Mouse (Mus musculus): ENCODE data around the gene Abhd15.

Gene Abhd15

DNA sequence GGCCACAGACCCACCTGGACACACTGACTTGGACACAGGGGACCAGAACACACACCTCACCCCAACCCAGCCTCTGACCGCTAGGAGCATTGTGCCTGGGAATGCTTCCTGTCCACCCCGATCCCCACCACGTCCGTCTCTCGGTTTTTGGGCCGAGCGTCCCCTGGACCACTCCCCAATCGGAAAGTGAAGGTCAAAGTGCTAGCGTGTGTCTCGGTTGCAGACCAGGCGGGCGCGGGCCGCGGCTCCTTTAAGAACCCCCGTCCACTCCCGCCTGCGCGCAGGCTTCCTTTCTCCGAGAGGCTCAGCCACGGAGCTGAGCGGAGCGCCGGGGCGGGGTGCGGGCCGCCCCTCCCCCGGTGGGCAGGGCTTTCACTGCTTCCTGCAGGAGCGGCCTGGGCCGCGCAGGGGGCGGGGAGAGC is 22.0 kb upstream of the Abhd15 start:
- in situ Hi-C loops (cut with MboI, MseI): loop anchor here in 1 of 2 experiments (5.0 to 10.0 kb wide), 2 partner anchors 114 to 1042 kb away; partner anchors contain the start of genes Ift20, Taok1 and Tnfaip1

DNA sequence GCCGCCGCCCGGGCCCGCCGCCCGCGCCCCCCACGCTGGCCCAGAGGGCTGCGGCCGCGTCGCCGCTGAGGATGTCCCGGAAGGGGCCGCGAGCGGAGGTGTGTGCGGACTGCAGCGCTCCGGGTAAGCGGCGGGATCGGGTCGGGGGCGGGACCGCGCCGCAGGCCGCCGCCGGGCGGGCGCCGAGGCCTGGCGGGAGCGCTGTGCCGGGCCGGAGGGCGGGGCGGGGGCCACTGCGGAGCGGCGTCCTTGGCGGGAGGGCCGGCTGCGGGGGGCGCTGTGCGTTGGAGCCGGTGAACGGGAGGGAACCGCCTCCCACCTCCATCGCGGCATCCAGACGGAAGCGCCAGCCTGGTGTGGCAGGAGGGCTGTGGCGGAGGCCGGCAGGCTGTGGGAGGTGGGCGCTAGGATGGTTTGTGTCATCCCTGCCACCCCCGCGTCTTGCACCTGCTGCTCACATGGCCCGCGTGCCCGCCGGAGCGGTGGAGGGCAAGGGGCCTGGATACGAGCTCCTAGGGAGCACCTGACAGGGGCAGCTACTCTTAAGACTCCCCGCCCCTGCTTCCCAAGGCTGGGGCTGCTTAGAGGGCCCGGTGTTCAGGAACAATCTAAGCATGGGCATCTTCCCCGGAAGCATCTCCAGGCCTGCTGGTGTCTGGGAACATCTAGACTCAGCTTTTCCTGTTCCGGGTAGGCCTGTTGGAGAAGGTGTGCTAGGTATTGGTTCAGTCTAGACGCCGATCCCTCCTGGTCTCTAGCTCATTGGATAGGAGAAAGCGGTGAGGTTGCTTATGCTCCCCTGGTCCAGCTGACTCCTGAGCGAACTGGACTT is 21.2 kb upstream of the Abhd15 start, which contains the start of gene Git1:
TSS of gene Git1 (plus strand) at position 51 of the 832 bp plus-strand sequence.
- in situ Hi-C loops (cut with MboI, MseI): loop anchor here in 1 of 2 experiments (5.0 to 10.0 kb wide), 2 partner anchors 114 to 1041 kb away; partner anchors contain the start of genes Ift20, Taok1 and Tnfaip1

GRCm38 (mm10) chr11:77494344-77494676 is 20.6 kb upstream of the Abhd15 start:
- in situ Hi-C loops (cut with MboI, MseI): loop anchor here in 1 of 2 experiments (5.0 to 10.0 kb wide), 2 partner anchors 113 to 1040 kb away; partner anchors contain the start of genes Ift20, Taok1 and Tnfaip1

DNA sequence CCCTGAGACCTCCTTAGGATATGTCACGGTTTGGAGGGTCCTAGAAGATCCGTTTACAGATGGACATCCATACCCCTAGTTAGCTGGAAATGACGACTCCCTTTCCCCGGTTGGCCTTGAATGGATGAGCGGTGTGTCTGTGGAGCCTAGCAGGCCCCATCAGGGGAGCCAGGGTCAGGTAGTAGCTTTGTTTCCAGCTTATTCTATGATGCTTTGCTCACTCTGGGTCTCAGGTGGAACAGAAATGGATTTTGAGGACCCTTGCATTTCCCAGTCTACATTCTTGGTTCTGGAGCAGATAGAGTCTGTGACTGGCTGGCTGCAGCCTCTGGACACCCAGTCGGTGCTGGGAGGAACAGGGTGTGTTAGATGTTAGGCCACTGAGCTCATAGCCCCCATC is 20.1 kb upstream of the Abhd15 start:
- in situ Hi-C loops (cut with MboI, MseI): loop anchor here in 1 of 2 experiments (5.0 to 10.0 kb wide), 2 partner anchors 113 to 1040 kb away; partner anchors contain the start of genes Ift20, Taok1 and Tnfaip1

DNA sequence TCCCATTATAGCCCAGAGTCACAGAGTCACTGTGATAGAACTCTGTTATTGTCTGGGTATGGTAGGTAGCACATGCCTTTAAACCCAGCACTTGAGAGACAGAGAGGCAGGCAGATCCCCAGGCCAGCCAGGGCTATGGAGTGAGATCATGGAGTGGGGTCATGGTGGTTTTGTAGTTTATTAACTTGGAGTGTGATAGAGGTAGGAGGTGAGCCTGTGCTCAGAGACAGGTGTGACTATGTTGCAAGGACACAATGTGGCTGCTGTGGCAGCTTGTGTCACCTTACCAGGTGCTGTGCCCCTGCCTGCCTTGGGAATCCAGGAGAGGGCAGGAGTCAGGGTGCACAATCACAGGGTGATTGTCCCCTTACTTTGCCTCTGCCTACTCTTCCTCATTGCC is 19.4 kb upstream of the Abhd15 start:
- in situ Hi-C loops (cut with MboI, MseI): loop anchor here in 1 of 2 experiments (10.0 kb wide), 1 partner anchor 1039 kb away; the partner anchor contains the start of genes Ift20 and Tnfaip1

DNA sequence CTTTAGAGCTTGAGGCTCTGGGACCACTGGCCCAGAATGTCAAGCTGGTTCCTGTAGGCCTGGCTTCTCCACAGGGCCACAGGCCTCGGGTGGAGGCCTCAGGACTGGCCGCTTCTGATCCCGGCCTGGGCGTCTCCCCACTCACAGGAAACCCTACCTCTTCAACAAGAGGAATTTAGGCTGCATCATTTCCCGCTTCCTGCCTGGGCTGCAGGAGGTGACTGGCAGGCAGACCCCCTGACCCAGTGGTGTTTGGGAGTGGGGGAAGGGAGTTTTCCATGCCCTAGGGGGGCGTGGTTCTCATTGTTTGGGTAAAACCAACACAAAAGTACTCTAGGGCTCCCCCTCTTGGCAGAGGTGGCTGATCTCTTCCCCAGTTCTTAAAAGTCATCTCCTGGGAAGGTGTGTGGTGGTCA is 17.6 kb upstream of the Abhd15 start:
- in situ Hi-C loops (cut with MboI, MseI): loop anchor here in 1 of 2 experiments (10.0 kb wide), 1 partner anchor 1037 kb away; the partner anchor contains the start of genes Ift20 and Tnfaip1

GRCm38 (mm10) chr11:77497851-77498250 is 17.1 kb upstream of the Abhd15 start:
- in situ Hi-C loops (cut with MboI, MseI): loop anchor here in 1 of 2 experiments (10.0 kb wide), 1 partner anchor 1037 kb away; the partner anchor contains the start of genes Ift20 and Tnfaip1

GRCm38 (mm10) chr11:77498261-77499139 is 16.4 kb upstream of the Abhd15 start:
- in situ Hi-C loops (cut with MboI, MseI): loop anchor here in 1 of 2 experiments (10.0 kb wide), 1 partner anchor 1036 kb away; the partner anchor contains the start of genes Ift20 and Tnfaip1

DNA sequence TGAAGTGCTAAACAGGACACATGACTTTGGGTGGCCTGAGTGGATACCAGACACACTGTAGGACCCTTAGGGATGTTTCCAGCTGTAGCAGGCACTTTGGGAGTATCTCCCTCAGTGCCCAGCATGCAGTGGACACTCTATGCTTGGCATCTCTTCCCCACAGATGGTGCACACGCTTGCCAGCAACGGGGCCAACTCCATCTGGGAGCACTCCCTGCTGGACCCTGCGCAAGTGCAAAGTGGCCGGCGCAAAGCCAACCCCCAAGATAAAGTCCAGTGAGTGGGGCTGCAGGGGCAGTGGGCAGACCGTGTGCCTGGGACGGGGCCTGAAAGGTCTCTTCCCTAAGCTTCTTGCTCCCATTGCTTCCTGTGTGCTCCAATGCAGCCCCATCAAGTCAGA is 15.6 kb upstream of the Abhd15 start:
- in situ Hi-C loops (cut with MboI, MseI): loop anchor here in 1 of 2 experiments (10.0 kb wide), 1 partner anchor 1035 kb away; the partner anchor contains the start of genes Ift20 and Tnfaip1

DNA sequence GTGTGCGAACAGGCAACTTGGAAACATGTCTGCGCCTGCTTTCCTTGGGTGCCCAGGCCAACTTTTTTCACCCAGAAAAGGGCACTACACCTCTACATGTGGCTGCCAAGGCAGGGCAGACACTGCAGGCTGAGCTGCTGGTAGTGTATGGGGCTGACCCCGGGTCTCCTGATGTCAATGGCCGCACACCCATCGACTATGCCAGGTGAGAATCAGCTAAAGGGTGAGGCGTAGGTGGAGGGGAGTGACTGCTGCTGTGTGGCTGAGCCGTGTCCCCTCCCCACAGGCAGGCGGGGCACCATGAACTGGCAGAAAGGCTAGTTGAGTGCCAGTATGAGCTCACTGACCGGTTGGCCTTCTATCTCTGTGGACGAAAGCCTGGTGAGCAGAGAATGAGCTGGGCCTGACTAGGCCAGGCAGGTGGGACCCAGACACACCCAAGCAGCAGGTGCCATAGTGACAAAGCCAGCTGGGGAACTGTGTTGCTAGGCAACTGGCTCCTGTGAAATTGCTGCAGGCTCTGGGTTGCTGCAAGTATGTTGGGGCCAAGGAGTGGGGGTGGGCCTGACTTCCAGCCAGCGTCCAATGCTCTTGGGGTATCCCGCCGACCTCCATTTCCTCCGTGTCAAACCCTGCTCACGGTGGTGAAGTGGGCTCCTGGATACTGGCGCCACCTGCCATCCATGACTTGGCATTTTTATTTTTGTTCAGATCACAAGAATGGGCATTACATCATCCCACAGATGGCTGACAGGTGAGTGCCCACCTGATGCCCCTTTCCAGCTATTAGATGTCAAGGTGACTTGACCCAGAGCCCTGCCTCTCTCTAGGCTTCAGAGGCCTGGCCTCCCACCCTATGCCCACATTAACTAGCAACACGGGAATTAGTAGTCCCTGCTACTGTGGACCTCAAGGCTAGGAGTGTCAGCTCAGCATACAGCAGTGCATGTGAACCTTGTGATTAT is 14.3 kb upstream of the Abhd15 start:
- in situ Hi-C loops (cut with MboI, MseI): no loop called here

- in situ Hi-C loops (cut with MboI, MseI): no loop called here
These were observed 13.5 kb upstream of the Abhd15 start for GRCm38 (mm10) chr11:77501392-77501791.

DNA sequence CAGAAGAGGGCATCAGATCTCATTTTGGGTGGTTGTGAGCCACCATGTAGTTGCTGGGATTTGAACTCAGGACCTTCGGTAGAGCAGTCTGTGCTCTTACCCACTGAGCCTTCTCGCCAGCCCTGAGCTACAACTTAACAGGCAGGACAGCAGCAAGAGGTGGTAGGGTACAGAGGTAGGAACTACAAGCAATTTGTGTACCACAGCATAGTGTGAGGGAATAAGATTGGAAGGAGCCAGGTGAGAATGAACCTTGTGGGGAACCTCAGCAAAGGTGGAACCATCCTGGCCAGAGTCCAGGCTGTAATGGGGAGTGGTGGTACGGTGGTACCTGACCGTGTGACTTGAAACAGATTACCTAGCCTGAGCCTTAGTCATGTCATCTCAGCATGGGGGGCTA is 12.9 kb upstream of the Abhd15 start:
- in situ Hi-C loops (cut with MboI, MseI): no loop called here

DNA sequence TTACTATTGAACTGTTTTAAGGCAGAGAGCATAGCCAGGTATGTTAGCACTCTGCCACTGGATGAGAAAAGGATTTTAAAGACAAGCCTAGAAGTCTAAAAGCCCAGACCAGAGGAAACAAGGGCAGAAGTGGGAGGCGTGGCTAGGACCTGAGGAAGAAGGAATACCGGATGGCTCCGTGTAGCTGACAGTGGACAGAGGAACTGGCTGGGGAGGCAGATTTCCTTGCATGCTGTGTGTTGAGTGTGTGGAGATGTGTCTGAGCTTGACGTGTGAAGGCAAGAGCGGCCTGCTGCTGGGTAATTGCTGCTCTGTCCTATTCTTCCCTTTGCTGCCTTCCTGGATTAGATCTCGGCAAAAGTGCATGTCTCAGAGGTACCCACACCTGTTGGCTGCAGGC is 12.4 kb upstream of the Abhd15 start:
- in situ Hi-C loops (cut with MboI, MseI): no loop called here

DNA sequence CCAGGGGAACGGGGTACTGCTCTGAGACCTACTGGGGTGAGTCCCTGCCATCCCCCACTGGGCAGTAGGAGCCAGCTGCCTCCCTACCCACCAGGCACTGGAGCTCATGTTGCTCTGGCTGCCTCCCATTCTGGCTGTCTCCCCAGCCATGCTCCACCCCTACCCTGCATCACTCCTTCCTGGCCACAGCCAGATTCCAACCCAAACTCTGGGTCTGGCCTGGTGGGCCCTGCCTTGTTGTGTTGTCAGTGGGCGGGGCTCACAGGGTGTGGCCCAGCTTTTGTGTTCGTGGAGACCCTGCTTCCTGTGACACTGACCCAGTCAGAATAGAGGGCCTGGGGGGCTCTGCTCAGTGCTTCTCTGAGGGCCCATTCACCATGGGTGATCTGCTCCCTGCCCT is 11.4 kb upstream of the Abhd15 start:
- in situ Hi-C loops (cut with MboI, MseI): no loop called here

- in situ Hi-C loops (cut with MboI, MseI): no loop called here
These were observed 10.5 kb upstream of the Abhd15 start for GRCm38 (mm10) chr11:77504377-77504776.

DNA sequence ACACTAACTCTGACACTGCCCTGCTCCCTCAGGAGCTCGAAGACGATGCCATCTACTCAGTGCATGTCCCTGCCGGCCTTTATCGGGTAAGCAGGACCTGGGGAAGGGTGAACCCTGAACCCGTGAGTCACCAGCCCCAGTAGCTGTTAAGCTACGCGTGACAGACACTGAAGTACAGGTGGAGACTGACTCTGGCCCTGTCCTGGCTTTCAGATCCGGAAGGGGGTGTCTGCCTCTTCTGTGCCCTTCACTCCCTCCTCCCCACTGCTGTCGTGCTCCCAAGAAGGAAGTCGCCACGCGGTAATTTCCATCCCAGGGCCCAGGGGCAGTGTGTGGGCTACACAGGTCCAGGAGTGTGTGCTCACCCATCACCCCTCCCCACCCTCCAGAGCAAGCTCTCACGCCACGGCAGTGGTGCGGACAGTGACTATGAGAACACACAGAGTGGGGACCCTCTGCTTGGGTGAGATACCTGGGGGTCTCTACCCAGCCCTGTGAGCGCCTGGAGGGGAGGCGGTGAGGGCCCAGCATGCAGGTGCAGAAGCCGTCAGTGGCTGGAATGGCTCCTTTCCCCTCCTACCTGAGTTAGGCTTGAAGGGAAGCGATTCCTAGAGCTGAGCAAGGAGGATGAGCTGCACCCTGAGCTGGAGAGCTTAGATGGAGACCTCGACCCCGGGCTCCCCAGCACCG is 9.5 kb upstream of the Abhd15 start:
- in situ Hi-C loops (cut with MboI, MseI): no loop called here

GRCm38 (mm10) chr11:77506273-77506672 is 8.6 kb upstream of the Abhd15 start:
- in situ Hi-C loops (cut with MboI, MseI): no loop called here

- in situ Hi-C loops (cut with MboI, MseI): no loop called here
These were observed 8.0 kb upstream of the Abhd15 start for GRCm38 (mm10) chr11:77506941-77507340.

- in situ Hi-C loops (cut with MboI, MseI): no loop called here
These were observed 7.5 kb upstream of the Abhd15 start for GRCm38 (mm10) chr11:77507426-77507825.

Data from T-helper 17 cell (primary cell).